Mouse (Mus musculus): ENCODE measurements around the gene Braf. TPM values are rescaled to one million over a fixed set of nuclear protein-coding genes. Genes with fewer than 3 reads are reported as not detected.
A peak's percentile ranks its signal among the peaks of the same experiment; 100 is the strongest.

Gene Braf
- total RNA-seq, 2 experiments from 2014 or later, result 113 to 115 TPM

DNA sequence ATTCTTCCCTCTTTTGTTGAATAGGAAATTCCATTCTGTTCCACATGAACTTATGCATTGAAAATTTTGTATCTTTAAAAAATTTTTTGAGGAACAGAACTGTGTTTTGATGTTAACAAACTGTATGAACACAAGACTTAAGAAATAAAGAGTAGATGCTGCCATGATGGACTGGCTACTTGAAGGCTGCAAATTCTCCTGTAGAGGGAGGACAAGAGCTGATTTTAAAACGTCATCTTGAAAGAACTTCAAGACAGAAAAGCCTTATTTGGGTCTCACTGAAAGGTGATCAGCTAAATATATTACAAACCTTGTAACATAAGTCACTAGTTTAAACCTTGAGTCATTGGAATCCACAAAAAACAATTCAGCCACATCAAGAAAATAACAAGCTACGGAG is 115.1 kb downstream of the Braf start:
- DNase-seq (ENCODE audit: low spot score in 2 of 2), result no peak

DNA sequence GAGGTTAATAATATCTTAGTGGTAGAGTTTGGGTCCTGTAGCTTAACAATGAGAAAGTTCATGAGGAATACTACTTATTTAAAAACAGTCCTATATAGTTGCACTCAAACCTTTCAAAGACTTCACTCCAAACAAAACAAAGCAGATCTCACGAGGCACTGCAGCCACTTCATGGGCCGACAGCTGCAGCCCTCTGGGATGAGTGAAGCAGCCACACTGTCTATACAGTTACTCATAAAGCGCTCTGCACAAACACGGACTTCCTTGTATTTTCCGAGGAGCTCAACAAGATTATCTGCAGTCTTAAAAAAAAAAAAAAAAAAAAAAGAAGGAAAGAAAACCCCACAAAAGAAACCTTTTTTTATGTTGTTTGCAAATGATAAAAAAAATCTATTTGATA is 117.9 kb downstream of the Braf start:
- DNase-seq (ENCODE audit: low spot score in 2 of 2), result no peak

DNA sequence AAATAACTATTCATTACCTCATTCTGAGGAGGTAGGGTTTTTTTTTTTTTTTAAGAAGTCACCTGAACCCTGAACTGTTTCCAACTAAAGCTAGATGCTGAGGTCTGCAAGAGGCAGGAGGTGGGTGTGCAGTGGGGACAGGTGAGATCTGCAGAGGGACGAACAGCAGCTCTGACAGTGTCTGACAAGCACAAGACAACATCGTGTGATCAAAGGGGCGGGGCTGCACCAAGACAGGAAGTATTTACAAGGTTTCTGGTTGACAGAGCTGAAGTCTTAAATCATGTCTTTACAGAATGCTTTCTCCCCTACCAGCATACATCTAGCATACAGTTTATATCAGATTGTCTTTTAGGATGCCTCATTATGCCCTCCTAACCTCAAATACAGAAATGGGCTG is 118.4 kb downstream of the Braf start:
- no peak for DNase-seq (ENCODE audit: low spot score in 2 of 2)

DNA sequence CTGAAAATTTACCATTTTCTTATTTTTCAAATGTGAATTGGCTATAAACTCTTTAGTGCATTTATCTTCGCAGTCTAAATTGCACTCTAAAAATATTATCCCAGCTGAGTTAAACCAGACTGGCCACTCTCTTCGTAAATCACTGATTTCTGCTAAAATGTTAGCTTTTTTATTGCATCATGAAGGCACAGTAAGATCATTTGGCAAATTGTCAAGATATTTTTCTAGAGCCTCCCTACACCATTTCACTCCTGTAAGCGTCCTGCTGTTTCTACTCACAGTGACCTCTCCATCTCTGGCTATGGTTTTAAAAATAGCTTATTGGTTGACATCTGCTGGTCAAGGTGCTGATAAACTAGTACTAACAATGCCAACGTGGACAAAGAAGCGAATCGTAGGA is 119.2 kb downstream of the Braf start:
- no peak for DNase-seq (ENCODE audit: low spot score in 2 of 2)

DNA sequence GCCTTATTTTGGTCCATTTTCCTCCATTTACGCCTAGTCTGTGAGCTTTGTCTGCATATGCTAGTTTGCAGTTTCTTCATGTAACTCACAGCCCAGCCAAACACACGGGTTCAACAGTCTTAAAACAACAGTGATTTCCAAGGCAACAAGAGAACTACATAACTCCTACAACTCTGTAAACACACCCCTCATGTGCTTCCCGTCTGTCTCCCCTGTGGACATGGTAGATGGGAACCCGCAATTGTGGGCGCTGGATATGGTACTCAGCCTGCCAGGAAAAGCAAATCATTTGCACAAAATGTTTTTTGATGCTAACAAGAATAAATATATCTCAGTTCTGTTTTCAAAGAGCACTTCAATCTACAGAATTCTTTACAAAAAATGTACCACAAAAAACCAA is 120.7 kb downstream of the Braf start:
- DNase-seq (ENCODE audit: low spot score in 2 of 2), result peak in 1 of 2 experiments; percentile 32

DNA sequence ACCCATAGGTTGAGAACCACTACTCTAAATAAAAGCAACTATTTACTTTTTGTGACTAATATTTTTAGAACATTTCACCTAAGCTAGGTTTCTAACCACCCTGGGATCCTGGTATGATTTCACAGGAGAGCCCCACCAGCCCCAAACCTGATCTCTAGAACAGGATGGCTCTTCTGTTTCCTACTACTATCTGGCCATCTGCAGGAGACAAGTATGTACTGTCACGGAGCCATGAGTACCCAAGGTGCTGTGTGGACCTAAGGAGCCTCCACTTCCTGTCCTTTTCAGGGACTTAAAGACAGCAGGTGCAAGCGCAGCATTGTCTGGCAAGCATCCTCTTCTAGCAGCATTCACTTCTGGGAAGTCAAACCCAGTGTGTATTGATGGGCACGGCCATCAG is 123.4 kb downstream of the Braf start:
- no peak for DNase-seq (ENCODE audit: low spot score in 2 of 2)

DNA sequence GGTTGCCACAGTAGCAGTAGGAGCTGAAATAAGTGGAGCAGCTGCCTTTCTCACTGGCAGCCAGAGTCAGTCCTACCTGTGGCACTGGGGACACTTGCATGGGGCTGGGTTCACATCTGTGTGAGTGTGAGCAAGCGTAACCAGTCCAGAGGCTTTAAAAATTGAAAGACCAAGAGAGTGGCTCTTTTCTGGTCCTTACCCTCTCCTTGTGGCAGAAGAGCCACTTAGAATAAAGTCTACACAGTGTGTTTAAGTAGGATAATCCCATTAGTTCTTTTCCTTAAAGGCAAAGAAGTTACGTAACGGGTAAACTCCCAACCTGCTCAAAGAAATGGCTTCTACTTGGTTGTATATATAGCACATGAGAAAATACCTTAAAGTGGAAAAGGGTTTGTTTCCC is 124.4 kb downstream of the Braf start:
- DNase-seq (ENCODE audit: low spot score in 2 of 2), result no peak

DNA sequence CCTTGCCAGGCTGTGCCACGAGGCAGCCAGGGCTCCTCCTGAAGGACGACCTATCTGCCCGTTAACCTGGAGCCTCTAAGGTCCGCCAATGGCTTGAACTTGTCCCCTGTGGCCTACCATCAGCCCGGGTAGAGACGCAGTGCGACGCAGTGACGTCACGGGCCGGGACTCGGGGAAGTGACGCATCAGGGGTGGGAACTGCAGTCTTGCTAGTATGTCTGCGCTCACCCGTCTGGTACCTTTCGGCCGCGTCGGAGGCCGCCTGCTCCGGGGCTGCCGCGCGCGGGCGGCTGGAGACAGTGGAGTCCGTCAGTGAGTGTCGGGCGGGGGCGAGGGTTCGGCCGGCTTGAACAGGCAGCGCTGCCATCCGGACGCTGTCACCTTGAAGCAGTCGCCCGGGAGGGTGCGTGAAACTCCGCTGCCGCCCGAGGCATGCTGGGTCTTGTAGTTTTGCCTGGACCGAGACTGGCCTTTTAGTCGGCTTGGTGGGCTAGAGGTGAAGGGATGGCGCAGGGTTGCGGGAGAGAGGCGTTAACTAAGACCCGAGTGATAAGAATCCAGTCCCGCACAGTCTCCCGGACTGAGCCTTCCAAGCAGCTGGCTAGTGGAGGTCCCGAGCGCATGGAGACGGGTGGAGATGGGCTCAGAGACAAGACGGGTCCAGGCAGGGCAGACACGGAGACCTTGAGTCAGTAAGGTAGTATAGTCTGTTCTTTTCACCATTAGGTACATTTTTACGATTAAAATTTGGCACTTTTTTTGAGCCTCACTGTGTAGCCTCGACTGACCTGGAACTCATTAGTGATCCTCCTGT is 132.7 kb downstream of the Braf start, which contains the start of gene Ndufb2:
Gene Ndufb2 (plus strand): TSS at position 174 of the 814 bp plus-strand sequence.
- DNase-seq (ENCODE audit: low spot score in 2 of 2), result peak; percentile 95 to 96

DNA sequence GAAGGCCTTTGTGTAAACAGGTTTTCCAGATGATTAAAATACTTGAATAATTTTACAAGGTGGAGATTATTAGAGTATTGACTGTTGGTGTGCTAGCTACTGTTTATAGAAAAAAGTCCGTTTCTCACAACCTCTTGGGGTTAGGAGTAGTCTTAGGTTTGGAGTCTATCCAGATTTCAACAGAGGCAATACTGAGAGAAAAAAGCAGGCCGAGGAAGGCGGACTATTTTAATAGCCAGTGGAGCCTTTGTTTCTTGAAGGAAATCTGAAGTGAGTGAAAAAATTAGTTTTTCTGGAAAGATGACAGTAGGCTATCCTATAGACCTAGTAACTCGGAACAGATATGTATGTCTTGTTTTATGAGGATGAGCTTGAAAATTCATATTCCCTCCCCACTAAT is 133.8 kb downstream of the Braf start:
- no peak for DNase-seq (ENCODE audit: low spot score in 2 of 2)

DNA sequence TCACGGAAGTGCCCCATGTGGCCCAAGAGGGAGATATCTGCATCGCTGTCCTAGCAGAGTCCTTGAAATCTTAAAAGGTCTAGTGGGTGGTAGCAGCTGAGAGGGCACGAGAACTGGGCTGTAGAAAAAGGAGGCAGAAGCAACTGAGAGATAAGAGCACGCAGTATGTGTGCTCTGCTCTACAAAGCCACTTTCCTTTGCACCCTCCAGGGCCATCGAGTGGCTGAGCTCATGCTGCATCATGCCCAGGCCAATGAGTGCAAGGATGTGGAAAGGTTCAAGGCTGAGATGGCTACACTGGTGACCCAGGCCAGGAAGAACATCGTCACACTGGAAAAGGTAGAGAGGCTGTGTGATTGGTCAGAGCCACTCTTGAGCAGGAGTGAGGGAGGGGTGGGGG is 139.7 kb downstream of the Braf start, which contains the start of gene Gm42420:
Gene Gm42420 (plus strand): TSS at position 237 of the 400 bp plus-strand sequence.
- no peak for DNase-seq (ENCODE audit: low spot score in 2 of 2)

DNA sequence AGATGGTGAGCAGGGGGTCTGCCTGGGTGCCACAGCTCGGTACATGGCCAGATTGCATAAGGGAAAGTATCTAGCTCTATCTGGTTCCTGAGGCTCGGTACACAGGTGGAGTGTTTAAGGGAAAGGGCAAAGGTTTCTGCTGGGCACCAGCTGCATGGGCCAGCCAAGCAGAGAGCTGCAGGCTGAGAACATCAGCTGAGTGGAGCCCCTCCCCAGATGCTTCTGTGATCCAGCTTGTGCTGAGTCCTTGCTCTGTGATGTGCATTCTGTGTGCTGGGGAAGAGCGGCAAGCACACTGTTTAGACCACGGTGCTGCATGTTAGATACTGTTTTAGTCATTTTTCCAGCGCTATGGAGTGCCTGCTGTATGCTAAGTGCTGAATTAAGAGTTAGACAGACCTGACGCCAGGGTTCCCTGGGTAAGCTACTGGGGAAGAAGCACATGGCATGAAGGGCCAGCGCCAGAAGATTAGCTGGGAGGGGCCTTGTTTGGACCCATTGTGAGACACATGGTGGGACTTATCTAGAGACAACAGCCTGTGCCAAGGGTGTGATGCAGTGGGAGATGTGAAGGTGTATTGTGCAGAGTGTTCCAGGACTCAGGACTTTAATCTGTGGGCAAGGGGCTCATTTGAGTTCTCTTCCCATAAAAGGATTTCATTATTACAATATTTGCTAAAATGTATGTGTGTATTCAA is 144.0 kb downstream of the Braf start:
- DNase-seq (ENCODE audit: low spot score in 2 of 2), result no peak

DNA sequence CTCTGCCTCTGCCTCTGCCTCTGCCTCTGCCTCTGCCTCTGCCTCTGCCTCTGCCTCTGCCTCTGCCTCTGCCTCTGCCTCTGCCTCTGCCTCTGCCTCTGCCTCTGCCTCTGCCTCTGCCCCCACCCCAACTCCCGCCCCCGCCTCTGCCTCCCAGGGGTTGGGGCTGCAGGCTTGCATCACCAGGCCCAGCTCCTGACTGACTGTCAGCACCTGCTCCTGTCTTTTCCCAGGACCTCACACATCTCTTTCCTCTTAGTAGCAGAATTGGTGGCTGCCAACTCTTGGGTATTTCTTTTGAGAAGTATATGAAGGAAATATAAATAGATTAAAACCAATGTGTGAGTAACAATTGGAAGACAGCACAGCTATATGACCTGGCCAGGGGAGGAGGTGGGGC is 144.7 kb downstream of the Braf start:
- DNase-seq (ENCODE audit: low spot score in 2 of 2), result no peak

DNA sequence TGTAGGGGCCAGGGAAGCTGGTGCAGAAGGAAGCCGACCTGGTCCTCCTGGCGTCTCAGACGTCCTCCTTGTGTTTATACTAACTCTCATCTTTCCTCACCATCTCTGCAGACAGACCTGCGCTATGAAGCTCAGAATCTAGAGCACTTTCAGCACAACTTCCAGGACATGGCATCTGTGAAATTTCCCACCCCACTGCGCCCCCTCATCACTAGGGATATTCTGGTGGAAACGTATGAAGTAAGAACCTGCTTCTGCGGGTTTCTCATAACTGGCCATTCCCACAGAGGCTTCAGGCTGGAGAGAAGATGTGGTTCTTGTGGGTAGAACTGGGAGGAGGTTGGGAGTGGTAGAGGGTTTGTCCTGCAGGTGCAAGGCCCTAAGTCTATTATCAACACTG is 145.7 kb downstream of the Braf start:
- DNase-seq (ENCODE audit: low spot score in 2 of 2), result peak; percentile 25 to 55

DNA sequence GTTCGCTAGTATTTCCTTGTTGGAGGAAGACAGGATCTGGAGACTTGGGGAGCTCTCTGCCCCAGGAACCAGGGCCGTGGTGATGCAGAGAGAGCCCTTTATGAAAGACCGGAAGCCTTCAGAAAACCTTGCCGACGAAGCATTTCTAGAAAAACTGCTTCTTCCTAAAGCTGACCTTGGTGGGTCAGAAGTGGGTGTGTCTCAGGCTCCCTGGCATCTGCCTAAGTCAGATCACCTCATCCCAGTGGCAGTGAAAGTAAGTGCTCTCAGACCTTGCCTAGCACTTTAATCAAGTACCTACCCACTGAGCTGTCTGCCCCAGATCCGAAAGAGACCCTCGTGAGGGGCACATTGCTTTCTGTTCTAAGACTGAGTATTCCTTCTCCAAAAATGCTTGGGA is 150.3 kb downstream of the Braf start:
- DNase-seq (ENCODE audit: low spot score in 2 of 2), result no peak

DNA sequence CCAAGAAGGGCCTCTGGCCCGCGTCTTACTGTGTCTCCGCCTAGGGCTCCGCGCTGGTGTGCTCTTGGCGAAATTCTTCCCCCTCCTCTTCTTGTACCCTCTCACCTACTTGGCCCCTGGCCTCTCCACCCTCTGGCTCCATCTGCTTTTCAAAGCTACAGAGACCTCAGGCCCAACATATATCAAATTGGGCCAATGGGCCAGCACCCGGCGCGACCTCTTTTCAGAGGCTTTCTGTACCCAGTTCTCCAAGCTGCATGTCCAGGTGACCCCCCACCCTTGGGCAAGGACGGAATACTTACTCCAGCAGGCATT is 150.8 kb downstream of the Braf start:
- DNase-seq (ENCODE audit: low spot score in 2 of 2), result no peak

DNA sequence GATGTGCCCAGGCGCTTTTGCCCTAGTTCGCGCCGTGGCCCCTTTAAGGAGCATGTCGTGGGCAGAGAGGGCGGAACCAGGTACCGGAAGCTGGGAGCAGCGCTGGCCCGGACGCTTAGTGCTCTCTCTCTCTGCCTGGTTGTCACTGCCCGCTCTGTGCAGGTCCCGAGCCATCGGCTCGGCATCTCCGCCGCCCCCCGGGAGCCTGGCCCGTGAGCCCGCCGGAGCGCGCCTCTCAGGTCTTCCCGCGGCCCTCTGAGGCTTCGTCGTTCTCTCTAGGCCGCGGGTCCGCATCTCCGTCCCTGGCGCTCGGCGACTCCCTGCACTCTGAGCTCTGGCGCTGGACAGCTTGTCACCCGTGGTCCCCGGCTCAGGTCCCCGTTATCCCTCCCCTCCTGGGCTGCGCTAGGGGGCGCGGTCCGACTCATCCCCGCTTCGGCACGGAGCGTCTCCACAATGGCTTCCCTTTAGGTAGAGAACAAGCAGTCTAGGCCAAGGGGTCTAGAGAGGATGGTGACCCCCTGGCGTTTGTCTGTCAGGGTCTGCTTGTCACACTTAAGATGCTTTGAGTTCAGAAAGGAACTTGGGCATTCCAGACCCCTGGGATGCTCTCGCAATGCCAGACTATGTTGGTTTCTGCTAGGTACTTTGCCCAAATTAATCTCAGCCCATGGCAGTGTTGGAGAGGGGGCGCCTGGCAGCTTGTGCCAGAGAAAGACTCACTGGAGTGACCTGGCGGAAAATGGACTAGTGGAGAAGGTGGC is 151.3 kb downstream of the Braf start, which contains the start of gene Adck2:
Gene Adck2 (plus strand): TSS at position 83 of the 764 bp plus-strand sequence.
- peak; percentile 78 to 86 for DNase-seq (ENCODE audit: low spot score in 2 of 2)

DNA sequence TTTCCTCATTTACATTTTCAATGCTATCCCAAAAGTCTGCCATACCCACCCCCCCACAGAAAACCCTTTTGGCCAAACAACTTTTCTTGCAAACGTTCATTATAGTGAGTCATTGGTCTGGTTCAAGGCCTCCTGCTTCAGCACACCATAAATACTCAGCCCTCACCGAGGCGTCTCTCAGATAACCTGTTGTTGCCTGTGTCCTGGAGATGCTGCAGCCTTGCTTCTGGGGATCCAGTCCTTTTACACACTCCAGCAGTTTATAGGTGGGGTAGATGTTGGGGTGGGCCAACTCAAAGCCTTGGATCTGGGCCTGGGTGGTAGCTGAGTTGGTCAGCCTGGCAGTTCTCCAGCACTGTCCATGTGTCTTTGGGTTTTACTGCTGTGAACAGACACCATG is 154.8 kb downstream of the Braf start:
- DNase-seq (ENCODE audit: low spot score in 2 of 2), result no peak

DNA sequence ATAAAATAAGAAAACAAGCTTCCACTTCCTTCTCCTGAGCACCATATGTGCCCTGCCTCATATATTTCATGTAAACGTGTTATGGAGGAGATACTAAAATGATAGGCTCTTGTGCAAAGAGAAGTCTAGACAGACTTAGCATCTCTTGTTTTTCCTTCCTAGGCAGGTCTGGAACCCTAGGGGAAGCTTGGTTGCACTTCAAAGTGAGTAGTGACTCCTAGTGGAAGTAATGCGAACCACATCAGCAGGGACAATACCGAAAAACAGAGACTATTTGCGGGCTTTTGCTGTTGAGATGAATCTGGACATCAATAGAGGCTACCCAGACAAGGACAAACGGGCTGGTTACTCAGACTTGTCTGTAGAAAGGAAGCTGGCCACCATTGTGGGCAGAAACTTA is 157.7 kb downstream of the Braf start:
- DNase-seq (ENCODE audit: low spot score in 2 of 2), result no peak

DNA sequence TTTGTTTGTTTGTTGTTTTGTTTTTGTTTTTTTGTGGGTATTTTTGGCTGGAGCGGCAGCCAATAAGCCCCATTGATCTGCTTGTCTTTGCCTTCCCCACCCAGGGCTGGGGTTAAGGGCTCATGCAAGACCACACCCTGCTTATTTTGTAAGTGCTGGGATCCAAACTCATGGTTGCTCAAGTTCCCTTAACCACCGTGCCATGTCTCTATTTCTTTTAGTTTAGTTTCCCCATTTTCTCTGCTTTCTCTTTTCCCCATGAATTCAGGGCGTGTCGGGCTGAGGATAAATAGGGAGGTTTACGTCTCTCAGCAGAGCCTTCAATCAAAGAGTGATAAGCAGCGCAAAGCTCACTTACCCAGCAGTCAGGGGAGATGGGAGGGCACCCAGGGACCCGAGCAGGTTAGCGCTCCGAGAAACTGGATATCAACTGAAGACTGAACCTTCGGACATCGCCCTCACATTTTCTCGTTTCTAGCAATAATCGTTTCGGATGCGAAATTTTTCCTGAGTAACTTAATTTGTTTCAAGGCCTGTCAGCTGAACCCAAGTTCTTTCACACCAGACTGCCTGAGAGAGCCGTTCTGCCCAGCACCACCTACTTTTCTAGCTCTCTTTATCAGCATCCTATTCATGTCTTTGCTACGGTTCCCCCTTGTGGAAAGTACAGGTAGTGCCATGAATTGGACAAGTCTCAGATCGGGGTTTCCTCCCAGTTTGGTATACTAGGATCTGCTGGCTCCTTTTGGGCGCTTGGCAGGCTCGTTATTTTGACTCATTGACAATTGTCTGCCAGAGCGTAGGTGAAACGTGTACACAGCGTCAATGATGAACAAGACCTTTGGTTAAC is 162.9 kb downstream of the Braf start:
- DNase-seq (ENCODE audit: low spot score in 2 of 2), result peak; percentile 86 to 87

DNA sequence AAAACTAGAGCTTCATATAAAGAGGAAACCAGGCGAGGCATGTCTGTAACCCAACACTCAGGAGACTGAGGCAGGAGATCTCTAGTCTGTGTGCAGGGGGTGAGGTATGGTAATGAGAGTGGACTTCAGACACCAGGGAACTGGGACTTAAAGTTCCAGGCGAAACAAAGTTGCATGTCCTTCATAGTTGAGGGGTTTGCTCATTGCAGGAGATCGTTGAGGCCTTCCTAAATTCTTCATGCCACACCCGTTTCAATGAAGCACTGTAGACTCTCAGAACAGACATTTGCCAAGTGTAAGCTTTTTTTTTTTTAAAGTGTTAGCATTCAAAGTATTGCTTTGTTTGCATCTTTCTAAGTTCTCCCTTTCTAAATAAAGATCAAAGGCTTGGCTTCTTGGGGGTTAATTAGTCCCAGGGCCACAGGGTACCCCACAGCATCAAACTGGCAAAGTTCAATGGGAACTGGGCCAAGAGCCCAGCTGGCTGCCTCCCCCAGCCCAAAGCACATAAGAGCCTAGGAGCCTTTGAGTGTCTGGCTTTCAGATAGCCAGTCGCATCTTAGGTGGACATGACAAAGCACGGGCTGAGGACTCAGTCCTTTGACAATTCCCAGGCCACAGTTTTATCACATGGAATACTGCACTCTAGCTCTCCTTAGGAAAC is 165.9 kb downstream of the Braf start:
- DNase-seq (ENCODE audit: low spot score in 2 of 2), result no peak
